Mouse (Mus musculus): ENCODE measurements around the gene Psmf1.
A peak's percentile ranks its signal among the peaks of the same experiment; 100 is the strongest.

Gene Psmf1

GRCm38 (mm10) chr2:151733151-151733865 is 10.7 kb downstream of the Psmf1 start:
- DNase-seq (ENCODE audit: low spot score), result no peak

DNA sequence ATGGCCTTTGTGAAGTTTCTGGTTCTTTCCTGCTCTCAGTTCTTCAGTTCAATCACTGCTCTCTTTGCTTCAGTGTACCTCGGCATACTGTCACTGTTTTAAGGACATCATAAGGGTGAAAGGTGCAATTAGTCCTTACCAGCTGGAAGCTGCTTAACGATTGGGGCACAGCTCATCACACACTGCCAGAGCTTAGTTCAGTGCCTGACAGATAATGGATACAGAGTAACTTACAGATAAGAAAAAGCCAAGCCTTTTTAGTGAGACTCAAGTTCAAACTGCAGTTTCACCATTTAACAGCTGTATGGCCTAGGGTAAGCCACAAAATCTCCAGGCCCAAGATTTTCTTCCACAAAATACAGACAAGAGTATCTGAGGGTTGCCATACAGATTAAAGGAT is 19.9 kb downstream of the Psmf1 start:
- DNase-seq (ENCODE audit: low spot score), result no peak

DNA sequence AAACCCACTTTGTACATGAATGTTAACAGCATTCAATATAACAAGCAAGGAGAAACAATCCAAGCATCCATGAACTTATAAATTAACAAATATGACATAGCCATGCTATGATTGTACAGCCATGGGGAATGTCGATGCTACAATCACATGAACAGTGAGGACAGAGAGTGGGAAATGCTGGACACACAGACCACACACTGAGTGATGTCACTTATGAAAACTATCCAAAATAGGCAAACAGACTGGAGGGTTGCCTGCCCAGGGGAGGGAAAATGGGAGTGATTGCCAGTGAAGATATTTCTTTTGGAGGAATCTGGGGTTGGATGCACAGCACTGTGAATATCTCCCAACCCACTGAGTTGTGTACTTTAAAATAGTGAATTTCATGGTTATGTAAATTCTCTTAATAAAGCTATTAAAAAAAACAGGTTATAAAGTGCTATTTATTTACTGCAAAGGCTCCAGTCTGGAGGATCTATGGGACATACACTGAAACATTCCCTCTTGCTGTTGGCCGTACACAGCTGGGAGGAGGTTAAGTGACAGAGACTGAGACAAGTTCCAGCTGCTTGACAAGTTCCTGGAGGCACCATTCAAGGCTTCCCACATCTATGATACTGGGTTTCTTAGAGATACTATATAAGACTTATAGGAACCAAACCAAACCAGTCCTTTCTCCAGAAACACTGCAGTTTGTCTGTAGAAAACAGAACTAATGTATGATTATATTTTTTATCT is 27.5 kb downstream of the Psmf1 start:
- DNase-seq (ENCODE audit: low spot score), result no peak

DNA sequence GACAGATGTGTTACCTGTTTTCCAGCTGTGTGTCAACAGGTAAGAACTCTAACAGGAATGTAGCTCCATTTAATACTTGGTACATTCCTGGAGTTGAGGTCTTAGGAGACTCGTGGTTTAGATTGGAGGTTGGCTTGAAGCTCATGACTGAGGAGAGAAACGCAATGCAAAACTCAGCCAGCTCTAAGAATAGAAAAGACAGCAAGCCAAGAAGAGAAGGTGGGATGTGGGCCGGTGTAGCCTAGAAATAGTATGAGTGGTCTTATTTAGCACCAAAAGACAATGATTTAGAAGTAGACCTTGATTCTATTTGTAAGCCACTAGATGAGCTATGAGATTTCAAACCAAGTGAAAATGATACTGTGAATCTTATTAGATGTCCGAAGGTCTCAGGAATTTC is 28.5 kb downstream of the Psmf1 start:
- DNase-seq (ENCODE audit: low spot score), result no peak

GRCm38 (mm10) chr2:151712647-151713046 is 31.3 kb downstream of the Psmf1 start:
- DNase-seq (ENCODE audit: low spot score), result no peak

GRCm38 (mm10) chr2:151702851-151703190 is 41.2 kb downstream of the Psmf1 start:
- peak; percentile 9 for DNase-seq (ENCODE audit: low spot score)

- DNase-seq (ENCODE audit: low spot score), result peak; percentile 34
Measured at GRCm38 (mm10) chr2:151702146-151702850, 41.7 kb downstream of the Psmf1 start.

- DNase-seq (ENCODE audit: low spot score), result no peak
Measured at GRCm38 (mm10) chr2:151701231-151702145, 42.5 kb downstream of the Psmf1 start, which contains the start of gene Tmem74b. Gene Tmem74b, plus strand, starts transcription at chr2:151702008.

GRCm38 (mm10) chr2:151682976-151683375 is 61.0 kb downstream of the Psmf1 start:
- DNase-seq (ENCODE audit: low spot score), result no peak

DNA sequence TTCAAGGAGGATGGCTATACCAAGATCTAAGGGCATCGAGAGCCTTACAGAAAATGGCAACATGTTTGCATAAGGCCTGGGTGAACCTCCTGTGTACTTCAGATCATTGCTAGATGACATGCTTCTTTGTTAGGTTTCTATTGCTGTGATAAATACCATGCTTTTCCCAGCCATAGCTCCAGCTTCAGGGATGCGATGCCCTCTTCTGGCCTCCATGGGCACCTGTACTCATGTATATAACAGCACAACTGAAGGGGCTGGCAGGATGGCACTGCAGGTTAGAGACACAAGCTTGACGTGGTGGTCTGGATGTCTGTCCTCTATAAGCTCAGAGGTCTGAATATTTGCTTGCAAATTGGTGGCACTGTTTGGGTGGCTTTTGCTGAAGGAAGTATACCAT is 61.6 kb downstream of the Psmf1 start:
- DNase-seq (ENCODE audit: low spot score), result peak; percentile 24

- no peak for DNase-seq (ENCODE audit: low spot score)
Measured at GRCm38 (mm10) chr2:151676234-151676633, 67.8 kb downstream of the Psmf1 start.

- DNase-seq (ENCODE audit: low spot score), result no peak
Measured at GRCm38 (mm10) chr2:151670968-151671329, 73.0 kb downstream of the Psmf1 start.

- DNase-seq (ENCODE audit: low spot score), result no peak
Measured at GRCm38 (mm10) chr2:151670026-151670967, 73.7 kb downstream of the Psmf1 start.

GRCm38 (mm10) chr2:151668433-151668832 is 75.6 kb downstream of the Psmf1 start, which contains the start of gene Rad21l:
Gene Rad21l, minus strand, starts transcription at chr2:151668533.
- no peak for DNase-seq (ENCODE audit: low spot score)

All from urinary bladder, postnatal 14 days (tissue).